Mouse (Mus musculus) lung, adult 2 months (tissue): ENCODE data around the gene Gm20696. TPM values are rescaled to one million over a fixed set of nuclear protein-coding genes. Genes with fewer than 3 reads are reported as not detected.

Experiments
- DNase-seq: peaks from one replicate; pipeline ENCODE4 v3.0.0; 2022
- H3K4me1 ChIP-seq: fragments of 200-500 bp; 2 replicates; pipeline ENCODE4 v1.6.1; 2011; ENCODE audit warnings: low read length; ENCODE audit not compliant: control insufficient read depth, insufficient read depth
- H3K4me3 ChIP-seq: fragments of 200-500 bp; replicated peaks from 2 replicates; pipeline ENCODE3; 2011; ENCODE audit warnings: low read depth, mild to moderate bottlenecking, control low read depth, low read length; ENCODE audit errors: extremely low read depth
- CTCF ChIP-seq: fragments of 200-500 bp; IDR thresholded peaks from 2 replicates; pipeline ENCODE4 v1.5.1; 2011; ENCODE audit warnings: mild to moderate bottlenecking, low read length, control low read depth; ENCODE audit not compliant: insufficient read depth
- POLR2A ChIP-seq: fragments of 200-500 bp; IDR thresholded peaks from 2 replicates; pipeline ENCODE4 v1.6.1; 2011; ENCODE audit warnings: low read depth, mild to moderate bottlenecking, control low read depth, low read length, borderline replicate concordance; ENCODE audit errors: extremely low read depth
- WGBS: fragments of 180-500 bp; shearing (Covaris S2); methylation state at CpG from one replicate; pipeline ENCODE4 v1.1.7; 2018; 5-methylcytosine and 5-hydroxymethylcytosine counted together
- polyA plus RNA-seq: library from polyadenylated mRNA; depleted of rRNA; stranded (reverse); fragments of >200 nt; gene quantifications from 2 replicates; pipeline ENCODE4 v1.2.3, GENCODE M21; 2012

Gm20696 gene
- polyA plus RNA-seq, 1 experiment = 1.4 TPM

GRCm38 (mm10) chr6:99401211-99401610 is 265.4 kb downstream of the Gm20696 start:
- no peak for TF ChIP-seq CTCF
- TF ChIP-seq POLR2A = no peak
- peaks cover 16% of the 10 kb centered on the region for H3K4me1 ChIP-seq
- 39% methylated on average over 2 of the region's 2 CpGs for WGBS
- no peak overlapping the region for H3K4me3 ChIP-seq
- no peak for DNase-seq

- no peak for DNase-seq
- Histone ChIP-seq H3K4me1 (no peaks in the 10 kb centered on the region), H3K4me3 (no peak overlapping the region)
- WGBS = 86% methylated on average over 12 of the region's 12 CpGs
- no peak for TF ChIP-seq POLR2A
- TF ChIP-seq CTCF = no peak
Measured at GRCm38 (mm10) chr6:99395745-99396144, 270.9 kb downstream of the Gm20696 start.

- DNase-seq = no peak
- TF ChIP-seq POLR2A (no peak), CTCF (no peak)
Measured at GRCm38 (mm10) chr6:99394801-99395200, 271.8 kb downstream of the Gm20696 start.

GRCm38 (mm10) chr6:99392484-99392883 is 274.1 kb downstream of the Gm20696 start:
- Histone ChIP-seq H3K4me3 (no peak overlapping the region), H3K4me1 (peaks cover 12% of the 10 kb centered on the region)
- no peak for DNase-seq
- TF ChIP-seq POLR2A = no peak
- TF ChIP-seq CTCF = no peak
- WGBS = 91% methylated on average over 6 of the region's 6 CpGs

More at GRCm38 (mm10) chr6:99394801-99395200, 271.8 kb downstream of the Gm20696 start:
- Histone ChIP-seq H3K4me3 (no peak overlapping the region), H3K4me1 (0 out of 2 replicates have a peak, but pooled peaks cover under 1% of the 10 kb centered on the region)
- WGBS = 50% methylated on average over 5 of the region's 5 CpGs

- WGBS = 34% methylated on average over 19 of the region's 19 CpGs
- Histone ChIP-seq H3K4me1 (peaks cover 12% of the 10 kb centered on the region), H3K4me3 (no peak overlapping the region)
- peak; percentile 46 for DNase-seq
- TF ChIP-seq POLR2A (no peak), CTCF (no peak)
Measured at GRCm38 (mm10) chr6:99388741-99389675, 277.6 kb downstream of the Gm20696 start.

GRCm38 (mm10) chr6:99388023-99388422 is 278.6 kb downstream of the Gm20696 start:
- Histone ChIP-seq H3K4me1 (peaks cover 12% of the 10 kb centered on the region), H3K4me3 (no peak overlapping the region)
- DNase-seq = no peak
- TF ChIP-seq POLR2A (no peak), CTCF (no peak)
- 55% methylated on average over 5 of the region's 5 CpGs for WGBS

- Histone ChIP-seq H3K4me1 (peaks cover 14% of the 10 kb centered on the region), H3K4me3 (no peak overlapping the region)
- no peak for DNase-seq
- 67% methylated on average over 2 of the region's 2 CpGs for WGBS
- TF ChIP-seq CTCF (peak; percentile 65), POLR2A (no peak)
Measured at GRCm38 (mm10) chr6:99385059-99385604, 281.5 kb downstream of the Gm20696 start.

GRCm38 (mm10) chr6:99383846-99384472 is 282.6 kb downstream of the Gm20696 start:
- no peak for DNase-seq
- WGBS = 52% methylated on average over 4 of the region's 4 CpGs
- TF ChIP-seq POLR2A (no peak), CTCF (no peak)
- no peak overlapping the region for H3K4me3 ChIP-seq
- H3K4me1 ChIP-seq = peaks cover 19% of the 10 kb centered on the region

GRCm38 (mm10) chr6:99380146-99380545 is 286.5 kb downstream of the Gm20696 start:
- Histone ChIP-seq H3K4me1 (peaks cover 31% of the 10 kb centered on the region), H3K4me3 (no peak overlapping the region)
- WGBS = 49% methylated on average over 5 of the region's 5 CpGs
- no peak for TF ChIP-seq CTCF
- no peak for TF ChIP-seq POLR2A
- DNase-seq = no peak
